Mouse (Mus musculus) embryonic stem cell, embryonic (primary cell): ENCODE measurements at regions not wholly inside any gene's neighbourhood (a gene's known extent, or its start where the extent isn't known, plus 50 kb on each side); places are given as distances from the start of the nearest gene placed in this dataset.

Experiments
- CTCF ChIA-PET, 4 experiments: fragments of 300-600 bp in 2 of 4; fragments of 350-600 bp in 2 of 4; sonication (Branson Sonifier 250); formaldehyde crosslinking; loops; one replicate each; lab custom pipeline; 2022; ENCODE audit warnings: inconsistent platforms in 2 of 4; lab: Charles Lee
- POLR2A ChIA-PET, 4 experiments: fragments of 300-600 bp in 2 of 4; fragments of 350-600 bp in 2 of 4; sonication (Branson Sonifier 250); formaldehyde crosslinking; loops; one replicate each; lab custom pipeline; 2022; ENCODE audit warnings: antibody characterized with exemption in 4 of 4, inconsistent platforms in 1 of 4; lab: Charles Lee

DNA sequence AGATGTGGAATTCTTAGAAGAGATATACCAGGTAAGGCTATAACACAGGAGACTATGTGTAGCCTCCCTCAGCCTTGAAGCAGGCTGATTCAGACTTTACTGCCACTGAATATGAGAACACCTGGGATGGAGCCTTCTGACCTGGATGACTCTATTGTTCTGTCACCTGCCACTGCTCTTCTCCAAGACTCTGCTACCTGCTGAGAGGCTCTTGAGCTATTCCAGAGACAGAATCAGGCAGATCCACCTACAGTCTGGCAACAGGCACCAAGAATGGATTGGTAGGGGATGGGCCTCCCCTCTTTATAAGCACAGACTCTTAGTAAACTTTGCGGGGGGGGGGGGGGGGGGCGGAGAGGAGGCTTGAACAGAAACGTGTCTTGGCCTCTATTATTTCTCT, 970.5 kb upstream of the Pot1a start:
- ChIA-PET POLR2A (no interaction called here), CTCF (no interaction called here)

DNA sequence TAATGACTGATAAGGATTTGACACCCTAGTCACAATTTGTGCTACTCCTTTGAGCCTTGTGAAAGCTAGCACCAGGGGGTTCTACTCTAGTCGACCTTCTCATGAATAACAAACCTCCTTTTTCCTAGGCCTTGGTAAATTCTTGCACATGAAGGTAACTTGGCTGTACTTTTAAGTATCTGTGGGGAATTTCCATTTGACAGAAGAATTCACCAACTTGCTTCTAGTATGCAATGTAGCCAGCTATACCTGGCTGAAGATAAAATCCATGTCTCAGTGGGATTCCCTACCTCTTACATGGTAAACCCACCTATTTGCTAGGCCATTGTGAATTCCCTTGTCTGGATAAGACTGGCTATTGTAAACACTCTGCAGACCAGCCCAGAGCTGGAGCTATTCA, 967.6 kb upstream of the Pot1a start:
- POLR2A ChIA-PET: no interaction called here
- CTCF ChIA-PET: no interaction called here

DNA sequence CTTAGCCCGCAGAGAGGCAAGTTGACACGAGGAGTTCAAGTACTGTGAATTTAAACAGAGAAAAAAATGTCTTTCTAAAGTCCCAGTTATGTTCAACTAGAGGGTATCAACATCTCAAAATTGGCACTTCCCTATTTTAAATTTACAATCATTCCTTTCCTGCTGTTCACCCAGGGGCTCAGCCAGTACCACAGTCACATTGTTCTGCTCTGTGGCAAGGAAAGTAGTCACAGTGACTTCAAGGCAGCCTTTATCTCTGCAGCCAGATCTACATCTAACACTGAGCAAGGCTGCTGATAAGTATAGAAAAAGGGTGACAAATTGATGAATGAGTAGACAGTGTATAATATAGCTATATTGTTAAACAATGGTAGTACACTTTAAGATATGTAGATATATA, 957.8 kb upstream of the Pot1a start:
- ChIA-PET CTCF (no interaction called here), POLR2A (no interaction called here)

DNA sequence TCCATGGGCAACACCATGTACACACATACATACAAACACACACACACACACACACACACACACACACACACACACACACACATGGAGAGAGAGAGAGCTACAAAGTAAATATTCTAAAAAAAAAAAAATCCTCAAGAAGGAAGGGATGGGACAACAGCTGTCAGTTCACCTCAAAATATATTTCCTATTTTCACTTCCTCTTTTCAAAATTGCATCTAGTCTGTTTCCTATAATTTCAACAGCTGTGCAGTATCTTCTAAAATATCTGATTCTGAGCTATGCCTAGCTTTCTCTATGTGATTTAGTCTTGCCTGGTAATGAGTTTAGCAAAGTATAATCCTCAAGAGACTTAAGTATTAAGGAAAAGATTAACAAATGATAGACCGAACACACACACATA, 955.7 kb upstream of the Pot1a start:
- POLR2A ChIA-PET: interaction anchor here in 1 of 4 experiments (0.7 kb wide), 1 partner anchor 140 kb away, joined by 4 read pairs; no protein-coding TSS in a partner anchor
- CTCF ChIA-PET: no interaction called here

DNA sequence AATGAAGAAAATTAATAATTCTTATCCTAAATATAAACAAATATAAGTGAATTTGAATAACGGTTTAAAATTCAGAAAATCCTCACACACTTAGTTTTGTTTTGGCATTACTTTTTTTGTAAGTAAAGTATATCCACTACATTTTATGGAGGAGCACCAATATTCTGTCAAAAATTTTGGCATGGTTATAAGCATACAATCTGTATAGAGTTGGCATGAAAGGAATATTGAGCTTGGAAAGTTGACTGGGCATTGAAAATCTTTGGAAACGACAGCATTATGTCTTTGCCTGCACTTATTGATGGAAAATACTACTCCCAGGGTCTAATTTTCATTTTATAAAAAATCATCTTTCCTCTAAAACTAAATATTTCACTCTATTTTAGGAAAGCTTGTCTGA, 952.5 kb upstream of the Pot1a start:
- ChIA-PET POLR2A (no interaction called here), CTCF (no interaction called here)
